Mouse (Mus musculus) forebrain, embryonic 11.5 days (tissue): ENCODE data around the gene Heatr4. TPM values are rescaled to one million over a fixed set of nuclear protein-coding genes. Genes with fewer than 3 reads are reported as not detected.

Experiments used
- ATAC-seq: fragments of 200-750 bp; cut with Nextera tagmentation; replicated peaks from 2 replicates; pipeline ENCODE4 v1.8.0; 2017; ENCODE audit warnings: moderate TSS enrichment; ENCODE audit not compliant: low FRiP score
- DNase-seq: peaks from one replicate; pipeline ENCODE4 v3.0.0-alpha.2; 2017; ENCODE audit warnings: low spot score
- H3K27ac ChIP-seq: fragments of 300-500 bp; sonication (generic); 2 replicates; pipeline ENCODE4 v1.5.1; 2014; ENCODE audit warnings: low read depth, low read length
- H3K27me3 ChIP-seq: fragments of 300-500 bp; sonication (generic); 2 replicates; pipeline ENCODE4 v1.6.1; 2014; ENCODE audit warnings: mild to moderate bottlenecking, low read length, mixed read lengths; ENCODE audit not compliant: control insufficient read depth, insufficient read depth
- H3K36me3 ChIP-seq: fragments of 300-500 bp; sonication (generic); 2 replicates; pipeline ENCODE4 v1.6.1; 2014; ENCODE audit warnings: mild to moderate bottlenecking, low read length, moderate library complexity, mixed read lengths; ENCODE audit not compliant: control insufficient read depth, insufficient read depth
- H3K4me1 ChIP-seq: fragments of 300-500 bp; sonication (generic); replicated peaks from 2 replicates; pipeline ENCODE4 v1.6.1; 2014; ENCODE audit warnings: low read length, mixed read lengths; ENCODE audit not compliant: control insufficient read depth, insufficient read depth
- H3K4me2 ChIP-seq: fragments of 300-500 bp; sonication (generic); 2 replicates; pipeline ENCODE4 v1.6.1; 2014; ENCODE audit warnings: low read depth, mild to moderate bottlenecking, low read length, moderate library complexity, mixed read lengths; ENCODE audit not compliant: severe bottlenecking
- H3K4me3 ChIP-seq: fragments of 300-500 bp; sonication (generic); 2 replicates; pipeline ENCODE4 v1.5.1; 2014; ENCODE audit warnings: low read depth, low read length
- H3K9ac ChIP-seq: fragments of 300-500 bp; sonication (generic); 2 replicates; pipeline ENCODE4 v1.6.1; 2014; ENCODE audit warnings: low read length
- H3K9me3 ChIP-seq: fragments of 300-500 bp; sonication (generic); 2 replicates; pipeline ENCODE4 v1.6.1; 2016; ENCODE audit warnings: low read length, mixed read lengths; ENCODE audit not compliant: control insufficient read depth
- WGBS: fragments of 180-500 bp; shearing (Covaris S2); extraction: QIAGEN DNeasy Blood & Tissue Kit; methylation state at CpG from one replicate; pipeline ENCODE4 v1.1.7; 2014; 5-methylcytosine and 5-hydroxymethylcytosine counted together
- polyA plus RNA-seq: library from polyadenylated mRNA; unstranded; fragments of >200 nt; fragmentation: Nextera tagmentation; extraction: Ambion mirVana; gene quantifications from 2 replicates; pipeline ENCODE4 v1.2.1, GENCODE M21; 2014

Gene Heatr4
- polyA plus RNA-seq, 1 experiment from 2014 or later, result not detected

- Histone ChIP-seq H3K4me1 (peaks cover 7% of the 10 kb centered on the region), H3K36me3 (peaks cover 3% of the 10 kb centered on the region; the same call in 1 of the 2 replicates), H3K27ac (no peak overlapping the region), H3K9me3 (no peaks in the 10 kb centered on the region), H3K4me3 (peak overlapping the region; percentile 82), H3K27me3 (no peaks in the 10 kb centered on the region), H3K4me2 (peak overlapping the region; percentile 87), H3K9ac (peak overlapping the region; percentile 86)
- WGBS, result 70% methylated on average over 32 of the region's 32 CpGs
- DNase-seq (no peak), ATAC-seq (no peak)
Observed at GRCm38 (mm10) chr12:83951711-83952575, 32.7 kb downstream of the Heatr4 start.

GRCm38 (mm10) chr12:83950840-83951701, 33.6 kb downstream of the Heatr4 start:
- DNase-seq, result peak; percentile 79
- WGBS, result under 1% methylated on average over 107 of the region's 116 CpGs
- Histone ChIP-seq H3K4me3 (peak overlapping the region; percentile 82), H3K36me3 (peaks cover 3% of the 10 kb centered on the region; the same call in 1 of the 2 replicates), H3K9ac (peak overlapping the region; percentile 86), H3K9me3 (no peaks in the 10 kb centered on the region), H3K27ac (peak overlapping the region; percentile 41; the same call in 1 of the 2 replicates), H3K27me3 (no peaks in the 10 kb centered on the region), H3K4me2 (peak overlapping the region; percentile 87), H3K4me1 (peaks cover 7% of the 10 kb centered on the region)
- peak; percentile 70 for ATAC-seq

GRCm38 (mm10) chr12:83950493-83950839, 34.2 kb downstream of the Heatr4 start, which contains the start of gene Riox1:
TSS of gene Riox1 (plus strand) at chr12:83950608.
- DNase-seq, result peak; percentile 93
- Histone ChIP-seq H3K36me3 (peaks cover 3% of the 10 kb centered on the region; the same call in 1 of the 2 replicates), H3K9ac (peak within 1 kb of the TSS; percentile 86), H3K4me3 (peak within 1 kb of the TSS; percentile 82), H3K27me3 (no peaks in the 10 kb centered on the region), H3K4me1 (peaks cover 7% of the 10 kb centered on the region), H3K4me2 (peak within 1 kb of the TSS; percentile 87), H3K9me3 (no peaks in the 10 kb centered on the region), H3K27ac (peak within 1 kb of the TSS; percentile 41; the same call in 1 of the 2 replicates)
- under 1% methylated on average over 37 of the region's 37 CpGs for WGBS
- peak; percentile 92 for ATAC-seq

GRCm38 (mm10) chr12:83949776-83950492, 34.7 kb downstream of the Heatr4 start:
- Histone ChIP-seq H3K36me3 (peaks cover 3% of the 10 kb centered on the region; the same call in 1 of the 2 replicates), H3K27me3 (no peaks in the 10 kb centered on the region), H3K9me3 (no peaks in the 10 kb centered on the region), H3K4me1 (peaks cover 7% of the 10 kb centered on the region), H3K4me3 (peak overlapping the region; percentile 82), H3K4me2 (peak overlapping the region; percentile 87), H3K27ac (no peak overlapping the region), H3K9ac (peak overlapping the region; percentile 86; the same call in 1 of the 2 replicates)
- DNase-seq (no peak), ATAC-seq (0 out of 2 replicates have a peak, but pooled peaks have one; percentile 7)
- 31% methylated on average over 11 of the region's 11 CpGs for WGBS

GRCm38 (mm10) chr12:83949043-83949442, 35.6 kb downstream of the Heatr4 start:
- no peak overlapping the region for H3K9ac ChIP-seq
- DNase-seq (no peak), ATAC-seq (no peak)
- H3K27ac ChIP-seq, result no peak overlapping the region
- 83% methylated on average over 4 of the region's 4 CpGs for WGBS
- no peak overlapping the region for H3K4me2 ChIP-seq
- H3K4me3 ChIP-seq, result no peak overlapping the region
- peaks cover 7% of the 10 kb centered on the region for H3K4me1 ChIP-seq
- H3K36me3 ChIP-seq, result peaks cover 3% of the 10 kb centered on the region; the same call in 1 of the 2 replicates
- no peaks in the 10 kb centered on the region for H3K9me3 ChIP-seq
- no peaks in the 10 kb centered on the region for H3K27me3 ChIP-seq

- Histone ChIP-seq H3K4me2 (no peak overlapping the region), H3K9me3 (no peaks in the 10 kb centered on the region), H3K4me3 (no peak overlapping the region), H3K9ac (no peak overlapping the region), H3K4me1 (peaks cover 3% of the 10 kb centered on the region), H3K36me3 (no peaks in the 10 kb centered on the region), H3K27ac (no peak overlapping the region), H3K27me3 (no peaks in the 10 kb centered on the region)
- no peak for DNase-seq
- 90% methylated on average over 8 of the region's 8 CpGs for WGBS
- no peak for ATAC-seq
Observed at GRCm38 (mm10) chr12:83947260-83947811, 37.3 kb downstream of the Heatr4 start.

GRCm38 (mm10) chr12:83941938-83942337, 42.7 kb downstream of the Heatr4 start:
- Histone ChIP-seq H3K9ac (no peak overlapping the region), H3K4me1 (no peaks in the 10 kb centered on the region), H3K9me3 (no peaks in the 10 kb centered on the region), H3K4me2 (no peak overlapping the region), H3K27me3 (no peaks in the 10 kb centered on the region), H3K27ac (no peak overlapping the region), H3K36me3 (no peaks in the 10 kb centered on the region), H3K4me3 (no peak overlapping the region)
- 79% methylated on average over 3 of the region's 3 CpGs for WGBS
- ATAC-seq, result no peak
- no peak for DNase-seq

GRCm38 (mm10) chr12:83940031-83940430, 44.6 kb downstream of the Heatr4 start:
- Histone ChIP-seq H3K36me3 (no peaks in the 10 kb centered on the region), H3K9ac (no peak overlapping the region), H3K27ac (no peak overlapping the region), H3K9me3 (no peaks in the 10 kb centered on the region), H3K4me2 (no peak overlapping the region), H3K4me3 (no peak overlapping the region), H3K27me3 (no peaks in the 10 kb centered on the region), H3K4me1 (no peaks in the 10 kb centered on the region)
- WGBS, result 60% methylated on average over 4 of the region's 4 CpGs
- DNase-seq (no peak), ATAC-seq (no peak)
